In genomic region chr1:153532234-153532841, GRCm38 (mm10) we compare ENCODE assay signal across 8 mouse cellular contexts. TPM values are rescaled to one million over a fixed set of nuclear protein-coding genes. Genes with fewer than 3 reads are reported as not detected.
DNase-seq lines count a peak whose midpoint lies in the region; ATAC-seq and TF ChIP-seq lines count a peak whose summit lies in the region.

No protein-coding gene starts in this region.

- 9% methylated on average over 12 of the region's 12 CpGs for WGBS in forebrain, embryonic 13.5 days
- WGBS in hindbrain, embryonic 16.5 days = 10% methylated on average over 12 of the region's 12 CpGs
- WGBS in stomach, embryonic 14.5 days = 15% methylated on average over 12 of the region's 12 CpGs

- no peak for TF ChIP-seq CTCF in CH12.LX (conservative IDR thresholded peaks at IDR 0.05 in 1 of 2, IDR thresholded peaks at IDR 0.05 in 1 of 2; ENCODE audit: low read depth in 2 of 2, low read length in 2 of 2)

- TF ChIP-seq RAD21 in CH12.LX (IDR thresholded peaks at IDR 0.05; ENCODE audit: low read depth, low read length) = no peak

- ATAC-seq in forebrain, embryonic 13.5 days = peak; percentile 75
- ATAC-seq in hindbrain, embryonic 16.5 days = peak; percentile 68
- ATAC-seq in stomach, embryonic 14.5 days (ENCODE audit: insufficient number of reproducible peaks, insufficient read depth, low FRiP score, low read depth) = peak; percentile 49; the same call in 1 of the 2 replicates

- H3K36me3 ChIP-seq in CH12.LX (replicated peaks in 1 of 2; ENCODE audit: control insufficient read depth in 1 of 2, insufficient read depth in 1 of 2, low read length in 1 of 2) = no peaks in the 10 kb centered on the region
- H3K36me3 ChIP-seq in forebrain, embryonic 13.5 days (ENCODE audit: poor library complexity, severe bottlenecking) = no peaks in the 10 kb centered on the region
- no peaks in the 10 kb centered on the region for H3K36me3 ChIP-seq in hindbrain, embryonic 16.5 days (ENCODE audit: control insufficient read depth, insufficient read depth, low read length)
- H3K36me3 ChIP-seq in stomach, embryonic 14.5 days (ENCODE audit: control insufficient read depth, insufficient read depth, low read length) = no peaks in the 10 kb centered on the region

- peak overlapping the region; percentile 17 for H3K4me2 ChIP-seq in CH12.LX (ENCODE audit: insufficient read depth, low read depth, poor library complexity, severe bottlenecking)
- H3K4me2 ChIP-seq in forebrain, embryonic 13.5 days = peak overlapping the region; percentile 43
- peak overlapping the region; percentile 41 for H3K4me2 ChIP-seq in hindbrain, embryonic 16.5 days (ENCODE audit: low read length)
- H3K4me2 ChIP-seq in stomach, embryonic 14.5 days (replicated peaks; ENCODE audit: low read depth, low read length) = peak overlapping the region; percentile 32

- no peak overlapping the region for H3K27ac ChIP-seq in CH12.LX (ENCODE audit: insufficient read depth, low read depth)
- peak overlapping the region; percentile 88 for H3K27ac ChIP-seq in forebrain, embryonic 13.5 days
- peak overlapping the region; percentile 55 for H3K27ac ChIP-seq in hindbrain, embryonic 16.5 days (ENCODE audit: low read depth, low read length)
- peak overlapping the region; percentile 74; the same call in 1 of the 2 replicates for H3K27ac ChIP-seq in stomach, embryonic 14.5 days (ENCODE audit: low read length)

- H3K27me3 ChIP-seq in CH12.LX (replicated peaks) = no peaks in the 10 kb centered on the region
- H3K27me3 ChIP-seq in forebrain, embryonic 13.5 days = no peaks in the 10 kb centered on the region
- no peaks in the 10 kb centered on the region for H3K27me3 ChIP-seq in hindbrain, embryonic 16.5 days (replicated peaks; ENCODE audit: control insufficient read depth, insufficient read depth, low read length)
- H3K27me3 ChIP-seq in stomach, embryonic 14.5 days (ENCODE audit: control insufficient read depth, insufficient read depth, low read length) = no peaks in the 10 kb centered on the region

- no peaks in the 10 kb centered on the region for H3K9me3 ChIP-seq in CH12.LX (replicated peaks; ENCODE audit: low read length)
- no peaks in the 10 kb centered on the region for H3K9me3 ChIP-seq in forebrain, embryonic 13.5 days (replicated peaks)
- no peaks in the 10 kb centered on the region for H3K9me3 ChIP-seq in hindbrain, embryonic 16.5 days (ENCODE audit: control insufficient read depth, low read length)
- H3K9me3 ChIP-seq in stomach, embryonic 14.5 days (ENCODE audit: control insufficient read depth, low read depth, low read length) = no peaks in the 10 kb centered on the region

- peak; percentile 6 for DNase-seq in adrenal gland, postnatal 25 days
- no peak for DNase-seq in adrenal gland, adult 8-10 months
- DNase-seq in CH12.LX (ENCODE audit: extremely low read depth) (no peak), MN1 (ENCODE audit: low spot score) (no peak)
- peak; percentile 10 for DNase-seq in lung, postnatal 36 days

- 0 out of 4 replicates have a peak, but pooled peaks cover 0 to 4% of the 10 kb centered on the region in 2 experiments for H3K4me1 ChIP-seq in CH12.LX (ENCODE audit: control insufficient read depth in 1 of 2, insufficient read depth in 2 of 2)
- H3K4me1 ChIP-seq in forebrain, embryonic 13.5 days = peaks cover 20% of the 10 kb centered on the region
- H3K4me1 ChIP-seq in hindbrain, embryonic 16.5 days (ENCODE audit: control insufficient read depth, insufficient read depth, low read depth, low read length) = peaks cover 11% of the 10 kb centered on the region
- H3K4me1 ChIP-seq in stomach, embryonic 14.5 days (ENCODE audit: control insufficient read depth, insufficient read depth, low read length) = no peaks in the 10 kb centered on the region

- H3K79me2 ChIP-seq in CH12.LX (replicated peaks; ENCODE audit: control insufficient read depth, extremely low read depth, insufficient read depth, poor library complexity, severe bottlenecking) = no peaks in the 10 kb centered on the region

- in situ Hi-C loops in CH12.LX (cut with MboI; ENCODE audit: low pct_ligation_motif_present, low pct_unique_long_range_greater_than_20kb, low sequenced_read_pairs) = no loop called here

- no peak overlapping the region for H3K4me3 ChIP-seq in CH12.LX (replicated peaks in 1 of 3; ENCODE audit: low read depth in 2 of 3, low read length in 2 of 3, poor library complexity in 1 of 3)
- H3K4me3 ChIP-seq in forebrain, embryonic 13.5 days = no peak overlapping the region
- H3K4me3 ChIP-seq in hindbrain, embryonic 16.5 days (ENCODE audit: low read length) = no peak overlapping the region; the same call in 1 of the 2 replicates
- no peak overlapping the region for H3K4me3 ChIP-seq in stomach, embryonic 14.5 days (ENCODE audit: low read depth, low read length)

- no peak for TF ChIP-seq POLR2A in CH12.LX (IDR thresholded peaks at IDR 0.05; ENCODE audit: low read depth, low read length)

- TF ChIP-seq EP300 in CH12.LX (IDR thresholded peaks at IDR 0.05; ENCODE audit: low read length) = no peak

- dilution Hi-C loops in CH12.LX (cut with MboI; ENCODE audit: extremely low pct_ligation_motif_present, extremely low pct_unique_long_range_greater_than_20kb, low sequenced_read_pairs) = no loop called here

- no peak overlapping the region for H3K9ac ChIP-seq in CH12.LX (ENCODE audit: insufficient read depth, low read depth)
- peak overlapping the region; percentile 55 for H3K9ac ChIP-seq in forebrain, embryonic 13.5 days
- H3K9ac ChIP-seq in hindbrain, embryonic 16.5 days (ENCODE audit: low read depth, low read length) = peak overlapping the region; percentile 31; the same call in 1 of the 2 replicates
- H3K9ac ChIP-seq in stomach, embryonic 14.5 days (replicated peaks; ENCODE audit: low read depth, low read length) = no peak overlapping the region

TF ChIP-seq in CH12.LX, 34 proteins besides CTCF, POLR2A, EP300 and RAD21:
- TF ChIP-seq NRF1 (IDR thresholded peaks at IDR 0.05; ENCODE audit: low read depth, low read length) (no peak), KAT2A (IDR thresholded peaks at IDR 0.05; ENCODE audit: insufficient replicate concordance, low read length) (no peak), GABPA (IDR thresholded peaks at IDR 0.05; ENCODE audit: insufficient replicate concordance, low read depth, low read length) (no peak), MAFK (IDR thresholded peaks at IDR 0.05; ENCODE audit: insufficient replicate concordance, low read length) (no peak), PAX5 (IDR thresholded peaks at IDR 0.05; ENCODE audit: low read length) (no peak), E2F4 (IDR thresholded peaks at IDR 0.05; ENCODE audit: insufficient replicate concordance, low read depth, low read length) (no peak), MYC (IDR thresholded peaks at IDR 0.05; ENCODE audit: low read depth, low read length) (no peak), USF1 (IDR thresholded peaks at IDR 0.05; ENCODE audit: low read depth, low read length) (no peak), SIN3A (IDR thresholded peaks at IDR 0.05; ENCODE audit: low read length) (no peak), JUN (IDR thresholded peaks at IDR 0.05; ENCODE audit: insufficient read depth, low read depth, low read length) (no peak), NELFE (IDR thresholded peaks at IDR 0.05; ENCODE audit: low read depth, low read length) (no peak), SMC3 (IDR thresholded peaks at IDR 0.05; ENCODE audit: low read depth, low read length) (no peak), BHLHE40 (IDR thresholded peaks at IDR 0.05; ENCODE audit: low read depth, low read length) (no peak), UBTF (IDR thresholded peaks at IDR 0.05; ENCODE audit: low read depth, low read length) (no peak), JUND (conservative IDR thresholded peaks at IDR 0.05; ENCODE audit: low read depth, low read length) (no peak), RCOR1 (conservative IDR thresholded peaks at IDR 0.05; ENCODE audit: low read depth, low read length) (no peak)

RNA-seq across cellular contexts. Expression of gene Npl, which starts 17.5 kb away (rescaled TPM):
- 11.3 and 12.7 TPM in 2 replicates for total RNA-seq in adrenal gland, postnatal 25 days (2021)
- 1 to 10 TPM; 3.0 to 6.7 (median 4.7) TPM for total RNA-seq in adrenal gland, adult 8-10 months (2022)
- total RNA-seq in CH12.LX (2012; rRNA removed) (0.08 TPM in 2 replicates), CH12.LX (2014; rRNA removed) (not detected in 2 replicates)
- not detected in 2 replicates for polyA plus RNA-seq in CH12.LX (2012; ENCODE audit: insufficient read length, low read depth)
- 6.6 and 7.8 TPM in 2 replicates for polyA plus RNA-seq in forebrain, embryonic 13.5 days (2015; fragmentation: Nextera tagmentation; extraction: Ambion mirVana)
- 15.4 and 17.4 TPM in 2 replicates for polyA plus RNA-seq in hindbrain, embryonic 16.5 days (2015; fragmentation: Nextera tagmentation; extraction: Ambion mirVana)
- polyA plus RNA-seq in stomach, embryonic 14.5 days (2014; fragmentation: Nextera tagmentation; extraction: Ambion mirVana) = 6.6 and 8.3 TPM in 2 replicates

RNA-seq across cellular contexts. Expression of gene Dhx9, which starts 44.9 kb away (rescaled TPM):
- total RNA-seq in adrenal gland, postnatal 25 days (2021) = 116 and 128 TPM in 2 replicates
- 100 to 1,000 TPM in 2 of 4 experiments, 10 to 100 TPM in 2; 95.2 to 124 (median 108) TPM for total RNA-seq in adrenal gland, adult 8-10 months (2022)
- total RNA-seq in CH12.LX (2012; rRNA removed) = 55.4 and 82.4 TPM in 2 replicates
- 81.8 and 98.8 TPM in 2 replicates for total RNA-seq in CH12.LX (2014; rRNA removed)
- 233 and 244 TPM in 2 replicates for polyA plus RNA-seq in CH12.LX (2012; ENCODE audit: insufficient read length, low read depth)
- 55.5 and 59.0 TPM in 2 replicates for polyA plus RNA-seq in forebrain, embryonic 13.5 days (2015; fragmentation: Nextera tagmentation; extraction: Ambion mirVana)
- 17.0 and 22.2 TPM in 2 replicates for polyA plus RNA-seq in hindbrain, embryonic 16.5 days (2015; fragmentation: Nextera tagmentation; extraction: Ambion mirVana)
- 42.6 and 46.8 TPM in 2 replicates for polyA plus RNA-seq in stomach, embryonic 14.5 days (2014; fragmentation: Nextera tagmentation; extraction: Ambion mirVana)

Comparison
In these comparisons a context has a peak if more than half of its experiments do, and no peak if none do; other contexts are left out.
1. DNase-seq: peak in adrenal gland, postnatal 25 days (single experiment) and lung, postnatal 36 days (single experiment); none in adrenal gland, adult 8-10 months (single experiment), CH12.LX (single experiment) and MN1 (single experiment).
2. H3K9ac ChIP-seq: peak in forebrain, embryonic 13.5 days (single experiment) and hindbrain, embryonic 16.5 days (single experiment); none in CH12.LX (single experiment) and stomach, embryonic 14.5 days (single experiment).
3. Peak in every context shown above with its lines, with median percentiles within 50 percentile points of each other: H3K4me2 ChIP-seq and ATAC-seq.